Mouse (Mus musculus): ENCODE measurements around the gene Rpl13a.

- TF ChIP-seq CTCF (IDR thresholded peaks at IDR 0.05; ENCODE audit: low read depth, low read length) = no peak
- TF ChIP-seq EP300 (IDR thresholded peaks at IDR 0.05; ENCODE audit: insufficient read depth, low read depth, low read length) = no peak
These were observed 11.0 kb downstream of the Rpl13a start for GRCm38 (mm10) chr7:45117566-45117965.
